Mouse (Mus musculus) ES-E14 (cell line): ENCODE data around the gene Otor. TPM values are rescaled to one million over a fixed set of nuclear protein-coding genes. Genes with fewer than 3 reads are reported as not detected.

Source experiments
- DNase-seq: peaks from one replicate; pipeline ENCODE4 v3.0.0-alpha.2; 2013; ENCODE audit warnings: low read depth, low spot score
- H3K27ac ChIP-seq: 2 replicates; pipeline ENCODE4 v1.5.1; 2012; ENCODE audit warnings: low read depth, mild to moderate bottlenecking, low read length, moderate library complexity, mixed read lengths; ENCODE audit not compliant: poor library complexity, insufficient read depth, severe bottlenecking
- H3K36me3 ChIP-seq: 2 replicates; pipeline ENCODE4 v1.6.1; 2012; ENCODE audit warnings: mild to moderate bottlenecking, low read length, moderate library complexity, mixed read lengths; ENCODE audit not compliant: control insufficient read depth, poor library complexity, insufficient read depth, severe bottlenecking
- H3K4me1 ChIP-seq, 2 experiments: fragments of 150-350 bp in 1 of 2; sonication (generic) in 1 of 2; 2 replicates each; pipeline ENCODE4 v1.6.1; 2012; ENCODE audit warnings: low read length in 2 of 2, mild to moderate bottlenecking in 1 of 2, mixed read lengths in 1 of 2; ENCODE audit not compliant: control insufficient read depth in 2 of 2, insufficient read depth in 2 of 2, poor library complexity in 1 of 2
- H3K4me3 ChIP-seq, 2 experiments: fragments of 150-350 bp in 1 of 2; sonication (generic) in 1 of 2; 2 replicates each; pipeline ENCODE4 v1.5.1; 2012; ENCODE audit warnings: low read length in 2 of 2, low read depth in 1 of 2, mild to moderate bottlenecking in 1 of 2, mixed read lengths in 1 of 2; ENCODE audit not compliant: insufficient read depth in 1 of 2, poor library complexity in 1 of 2, severe bottlenecking in 1 of 2
- H3K9ac ChIP-seq: 2 replicates; pipeline ENCODE4 v1.6.1; 2012; ENCODE audit warnings: low read depth, mild to moderate bottlenecking, low read length, mixed read lengths; ENCODE audit not compliant: poor library complexity, insufficient read depth, severe bottlenecking
- H3K9me3 ChIP-seq: fragments of 150-350 bp; sonication (generic); 2 replicates; pipeline ENCODE4 v1.6.1; 2012; ENCODE audit warnings: low read depth, mild to moderate bottlenecking, low read length; ENCODE audit not compliant: control insufficient read depth, insufficient read depth
- CHD2 ChIP-seq: IDR thresholded peaks from 2 replicates; pipeline ENCODE4 v1.6.1; 2014; ENCODE audit warnings: mild to moderate bottlenecking, low read depth, low read length, inconsistent platforms
- HCFC1 ChIP-seq: IDR thresholded peaks from 2 replicates; pipeline ENCODE4 v1.6.1; 2012; ENCODE audit warnings: low read length, inconsistent platforms, borderline replicate concordance; ENCODE audit not compliant: insufficient read depth
- MAFK ChIP-seq: IDR thresholded peaks from 2 replicates; pipeline ENCODE4 v1.6.1; 2014; ENCODE audit warnings: mild to moderate bottlenecking, low read depth, low read length, inconsistent platforms; ENCODE audit not compliant: insufficient read depth
- ZC3H11A ChIP-seq: IDR thresholded peaks from 2 replicates; pipeline ENCODE4 v1.6.1; 2012; ENCODE audit warnings: low read depth, mild to moderate bottlenecking, inconsistent platforms, low read length, borderline replicate concordance
- ZNF384 ChIP-seq: IDR thresholded peaks from 2 replicates; pipeline ENCODE4 v1.6.1; 2012; ENCODE audit warnings: low read depth, low read length, inconsistent platforms
- in situ Hi-C, 2 experiments: fragments of 600-800 bp; cut with MboI; formaldehyde crosslinking; loops; one replicate each; pipeline ENCODE4 v1.15.1; 2025; ENCODE audit warnings: low sequenced_read_pairs in 2 of 2, inconsistent platforms in 1 of 2; ENCODE audit not compliant: unreplicated experiment in 2 of 2
- total RNA-seq: library from RNA; depleted of rRNA; stranded (reverse); fragments of 300-350 nt; gene quantifications from 2 replicates; pipeline ENCODE4 v1.2.3, GENCODE M21; 2012; rRNA removed

Otor gene
- not detected in 2 replicates for total RNA-seq

- H3K9me3 ChIP-seq: no peaks in the 10 kb centered on the region
- no peak for DNase-seq
- no peaks in the 10 kb centered on the region for H3K4me1 ChIP-seq
- H3K27ac ChIP-seq: no peak within 1 kb of the TSS
- no peak within 1 kb of the TSS for H3K9ac ChIP-seq
- no peaks in the 10 kb centered on the region for H3K36me3 ChIP-seq
- in situ Hi-C loops: no loop called here
- no peak within 1 kb of the TSS for H3K4me3 ChIP-seq
- TF ChIP-seq HCFC1 (no peak), ZNF384 (no peak), MAFK (no peak), ZC3H11A (no peak), CHD2 (no peak)
These were observed at the start of gene Otor for GRCm38 (mm10) chr2:143078198-143078851. Otor (plus strand) TSS chr2:143078473.

- H3K9me3 ChIP-seq: no peaks in the 10 kb centered on the region
- in situ Hi-C loops: no loop called here
- no peak overlapping the region for H3K9ac ChIP-seq
- no peak for TF ChIP-seq CHD2
- TF ChIP-seq ZNF384: no peak
- no peak for TF ChIP-seq HCFC1
- TF ChIP-seq MAFK: no peak
- TF ChIP-seq ZC3H11A: no peak
- H3K4me3 ChIP-seq: no peak overlapping the region
- no peaks in the 10 kb centered on the region for H3K36me3 ChIP-seq
- H3K4me1 ChIP-seq: no peaks in the 10 kb centered on the region
- no peak overlapping the region for H3K27ac ChIP-seq
- no peak for DNase-seq
These were observed 47.0 kb upstream of the Otor start for GRCm38 (mm10) chr2:143031283-143031682.

DNA sequence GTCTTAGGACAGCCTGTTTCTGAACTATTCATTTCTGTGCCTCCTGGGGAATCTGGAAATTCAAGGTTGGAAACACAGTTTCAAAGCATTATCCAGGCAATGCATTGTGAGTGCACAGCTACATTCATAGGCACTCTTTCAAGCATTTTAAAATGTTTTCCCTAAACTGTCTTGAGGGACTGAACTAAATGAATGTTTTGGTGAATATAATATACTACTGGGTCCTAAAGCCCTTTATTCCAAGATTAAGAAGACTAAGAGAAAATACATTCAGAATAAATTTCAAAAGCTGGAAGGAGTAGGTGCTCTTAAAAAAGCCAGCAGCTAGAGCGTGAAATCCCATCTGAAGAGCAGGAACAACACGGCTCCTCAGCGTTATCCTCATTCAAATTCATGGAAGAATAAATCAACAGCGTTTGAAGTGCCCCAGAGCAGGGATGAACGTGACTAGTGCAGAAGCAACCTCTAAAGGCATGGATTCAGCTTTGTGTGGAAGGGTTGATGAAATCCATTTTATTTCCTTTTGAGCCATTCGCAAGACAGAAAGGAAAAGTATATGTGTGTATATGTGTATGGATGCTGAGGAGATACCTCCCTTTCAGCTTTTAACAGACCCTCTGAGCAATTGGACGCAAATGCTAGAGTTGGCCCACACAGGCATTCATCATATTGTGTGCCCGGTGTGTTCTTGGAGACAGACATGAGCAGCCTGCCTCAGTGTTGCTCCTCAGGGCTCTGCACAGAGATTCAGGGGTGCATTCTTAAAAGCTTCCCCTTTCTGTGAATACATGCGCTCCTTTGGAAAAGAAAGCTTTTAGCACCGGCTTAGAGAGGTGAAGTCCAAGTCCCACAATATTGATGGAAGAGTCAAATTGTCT is 45.7 kb upstream of the Otor start:
- no peak overlapping the region for H3K27ac ChIP-seq
- TF ChIP-seq CHD2: no peak
- TF ChIP-seq ZC3H11A: no peak
- no peak for TF ChIP-seq ZNF384
- TF ChIP-seq HCFC1: no peak
- no peak for TF ChIP-seq MAFK
- no peaks in the 10 kb centered on the region for H3K4me1 ChIP-seq
- H3K9ac ChIP-seq: no peak overlapping the region
- no peaks in the 10 kb centered on the region for H3K9me3 ChIP-seq
- H3K4me3 ChIP-seq: no peak overlapping the region
- no peak for DNase-seq
- in situ Hi-C loops: no loop called here
- H3K36me3 ChIP-seq: no peaks in the 10 kb centered on the region

DNA sequence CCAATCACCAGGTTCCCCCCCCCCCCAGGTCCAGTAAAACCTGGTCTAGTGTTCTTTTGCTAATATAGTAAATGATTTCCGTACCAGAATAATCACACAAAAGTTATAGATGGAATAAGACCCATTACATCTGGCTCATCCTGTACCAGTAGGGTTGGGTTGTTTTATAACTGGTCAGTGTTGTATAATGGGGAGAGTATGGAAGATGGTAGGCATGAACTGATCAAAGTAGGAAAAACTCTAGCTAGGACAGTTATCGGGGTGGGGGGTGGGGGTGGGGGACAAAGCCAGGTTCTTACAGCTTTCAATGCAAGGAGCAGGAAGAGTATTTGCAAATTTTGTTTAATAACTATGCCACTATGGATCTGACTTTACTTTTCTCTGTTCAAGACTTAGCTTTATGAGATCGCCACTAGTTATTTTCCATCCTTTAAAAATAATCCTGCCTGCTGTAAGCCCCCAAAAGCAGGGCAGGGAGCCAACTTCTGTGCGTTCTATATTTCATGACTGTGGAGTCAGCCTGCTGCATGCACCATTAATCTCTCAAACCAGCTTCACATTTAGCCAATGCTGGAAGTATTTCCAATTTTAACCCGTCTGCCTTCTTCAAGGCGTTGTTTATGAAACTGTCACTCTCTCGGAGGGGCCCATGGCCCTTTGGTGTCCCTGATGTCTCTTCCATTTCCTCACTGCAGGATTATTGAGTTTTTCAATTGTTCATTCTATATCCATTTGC is 43.8 kb upstream of the Otor start:
- H3K9me3 ChIP-seq: no peaks in the 10 kb centered on the region
- no peaks in the 10 kb centered on the region for H3K36me3 ChIP-seq
- TF ChIP-seq HCFC1 (no peak), MAFK (no peak), CHD2 (no peak), ZC3H11A (no peak), ZNF384 (no peak)
- no peak overlapping the region for H3K27ac ChIP-seq
- H3K4me3 ChIP-seq: no peak overlapping the region
- in situ Hi-C loops: no loop called here
- H3K9ac ChIP-seq: no peak overlapping the region
- H3K4me1 ChIP-seq: no peaks in the 10 kb centered on the region
- DNase-seq: no peak
